8 mouse cellular contexts compared by ENCODE assay signal in the genomic region with DNA sequence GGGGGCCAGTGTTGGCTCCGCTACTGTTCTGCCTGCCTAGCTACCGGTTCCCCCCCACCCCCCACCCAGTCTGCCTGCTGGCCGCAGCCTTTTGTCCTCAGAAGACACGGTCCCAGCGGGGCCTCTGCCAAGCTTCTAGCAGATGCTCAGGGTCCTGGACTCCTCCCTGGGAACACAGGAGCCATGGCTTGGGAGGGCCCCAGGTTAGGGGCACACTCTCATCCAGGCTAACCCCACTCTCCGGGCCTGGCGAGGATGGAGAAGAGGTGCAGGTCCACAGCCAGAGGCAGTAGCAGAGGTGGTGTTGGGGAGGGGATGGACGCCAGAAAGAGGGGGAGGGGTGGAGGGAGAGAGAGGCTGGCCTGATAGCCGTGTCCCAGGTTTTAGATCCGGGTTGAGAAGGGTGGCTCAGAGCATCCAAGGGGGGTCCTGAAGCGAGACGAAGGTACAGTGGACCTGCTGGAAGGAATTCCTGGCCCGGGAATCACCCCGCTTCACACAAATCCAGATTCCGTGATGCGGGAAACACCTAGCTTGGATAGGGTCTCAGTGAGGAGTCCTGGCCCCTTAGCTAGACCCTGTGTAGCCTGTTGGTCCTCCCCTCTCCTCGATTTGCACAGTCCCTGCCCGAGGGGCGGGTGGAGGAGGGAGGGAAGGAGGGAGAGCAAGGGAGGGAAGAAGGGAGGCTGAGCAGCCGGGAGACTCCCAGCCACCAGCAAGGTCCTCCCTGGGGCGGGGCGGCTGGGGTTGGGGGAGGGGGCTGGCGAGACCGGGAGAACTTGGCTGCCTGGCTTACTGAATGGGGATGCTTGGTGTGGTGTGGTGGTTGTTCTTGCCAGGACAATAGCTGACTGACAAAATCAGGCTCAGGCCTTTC. TPM values are rescaled to one million over a fixed set of nuclear protein-coding genes. Genes with fewer than 3 reads are reported as not detected.
DNase-seq lines count a peak whose midpoint lies in the region; ATAC-seq and TF ChIP-seq lines count a peak whose summit lies in the region.

A gene (minus strand): TSS at position 308 of the 877 bp plus-strand sequence.

- peak; percentile 54 for TF ChIP-seq POLR2A in embryonic fibroblast, embryonic 13.5 days (IDR thresholded peaks at IDR 0.05; ENCODE audit: low read depth, low read length)

- DNase-seq in layer of hippocampus, adult 11-12 months (ENCODE audit: low spot score) = peak; percentile 42
- DNase-seq in layer of hippocampus, adult 9-10 months (ENCODE audit: low spot score) = no peak
- DNase-seq in neural tube, embryonic 11.5 days (ENCODE audit: low spot score) = peak; percentile 85
- peak; percentile 51 to 64 for DNase-seq in urinary bladder, postnatal 4 days (ENCODE audit: low spot score in 2 of 2)

- H3K36me3 ChIP-seq in heart, embryonic 11.5 days (ENCODE audit: control insufficient read depth, insufficient read depth, low read length) = no peaks in the 10 kb centered on the region
- no peaks in the 10 kb centered on the region for H3K36me3 ChIP-seq in kidney, embryonic 15.5 days
- no peaks in the 10 kb centered on the region for H3K36me3 ChIP-seq in limb, embryonic 15.5 days
- no peaks in the 10 kb centered on the region for H3K36me3 ChIP-seq in neural tube, embryonic 11.5 days (ENCODE audit: control insufficient read depth, insufficient read depth, low read length)

- no peaks in the 10 kb centered on the region for H3K9me3 ChIP-seq in heart, embryonic 11.5 days (replicated peaks; ENCODE audit: control insufficient read depth, low read length)
- H3K9me3 ChIP-seq in kidney, embryonic 15.5 days (replicated peaks) = no peaks in the 10 kb centered on the region
- H3K9me3 ChIP-seq in limb, embryonic 15.5 days = no peaks in the 10 kb centered on the region
- H3K9me3 ChIP-seq in neural tube, embryonic 11.5 days (ENCODE audit: control insufficient read depth, low read length) = no peaks in the 10 kb centered on the region

- H3K9ac ChIP-seq in heart, embryonic 11.5 days (ENCODE audit: low read depth, low read length) = peak within 1 kb of the TSS; percentile 68
- peak within 1 kb of the TSS; percentile 57 for H3K9ac ChIP-seq in kidney, embryonic 15.5 days
- peak within 1 kb of the TSS; percentile 44 for H3K9ac ChIP-seq in limb, embryonic 15.5 days
- peak within 1 kb of the TSS; percentile 73 for H3K9ac ChIP-seq in neural tube, embryonic 11.5 days (ENCODE audit: low read length)

- peak within 1 kb of the TSS; percentile 66 for H3K4me2 ChIP-seq in heart, embryonic 11.5 days
- H3K4me2 ChIP-seq in kidney, embryonic 15.5 days = peak within 1 kb of the TSS; percentile 66
- peak within 1 kb of the TSS; percentile 53 for H3K4me2 ChIP-seq in limb, embryonic 15.5 days
- H3K4me2 ChIP-seq in neural tube, embryonic 11.5 days (ENCODE audit: low read depth) = peak within 1 kb of the TSS; percentile 48

- WGBS in heart, embryonic 11.5 days (ENCODE audit: insufficient replicate concordance) = 12% methylated on average over 21 of the region's 24 CpGs
- 14% methylated on average over 22 of the region's 24 CpGs for WGBS in kidney, embryonic 15.5 days
- WGBS in limb, embryonic 15.5 days = 20% methylated on average over 19 of the region's 24 CpGs
- WGBS in neural tube, embryonic 11.5 days = 20% methylated on average over 20 of the region's 24 CpGs

- peaks cover 23% of the 10 kb centered on the region for H3K27me3 ChIP-seq in heart, embryonic 11.5 days (ENCODE audit: control insufficient read depth, insufficient read depth, low read length)
- peaks cover 61% of the 10 kb centered on the region for H3K27me3 ChIP-seq in kidney, embryonic 15.5 days
- H3K27me3 ChIP-seq in limb, embryonic 15.5 days = peaks cover 31% of the 10 kb centered on the region; the same call in 1 of the 2 replicates
- peaks cover 26% of the 10 kb centered on the region for H3K27me3 ChIP-seq in neural tube, embryonic 11.5 days (ENCODE audit: control insufficient read depth, insufficient read depth, low read length)

- no peak for TF ChIP-seq CTCF in embryonic fibroblast, embryonic 13.5 days (IDR thresholded peaks at IDR 0.05; ENCODE audit: borderline replicate concordance, insufficient read depth, low read length)

- H3K4me3 ChIP-seq in embryonic fibroblast, embryonic 13.5 days (ENCODE audit: insufficient read depth, low read length) = peak within 1 kb of the TSS; percentile 77
- peak within 1 kb of the TSS; percentile 54 for H3K4me3 ChIP-seq in heart, embryonic 11.5 days (ENCODE audit: low read depth, low read length)
- peak within 1 kb of the TSS; percentile 57 for H3K4me3 ChIP-seq in kidney, embryonic 15.5 days (replicated peaks)
- peak within 1 kb of the TSS; percentile 51 for H3K4me3 ChIP-seq in limb, embryonic 15.5 days
- H3K4me3 ChIP-seq in neural tube, embryonic 11.5 days (ENCODE audit: low read depth, low read length) = peak within 1 kb of the TSS; percentile 47

- no peak within 1 kb of the TSS for H3K27ac ChIP-seq in embryonic fibroblast, embryonic 13.5 days (ENCODE audit: insufficient read depth, low read length)
- no peak within 1 kb of the TSS for H3K27ac ChIP-seq in heart, embryonic 11.5 days (ENCODE audit: low read depth, low read length)
- H3K27ac ChIP-seq in kidney, embryonic 15.5 days = peak within 1 kb of the TSS; percentile 64
- H3K27ac ChIP-seq in limb, embryonic 15.5 days = 0 out of 2 replicates have a peak within 1 kb of the TSS, but pooled peaks have one; percentile 54
- H3K27ac ChIP-seq in neural tube, embryonic 11.5 days (ENCODE audit: low read depth, low read length) = 0 out of 2 replicates have a peak within 1 kb of the TSS, but pooled peaks have one; percentile 60

- H3K4me1 ChIP-seq in embryonic fibroblast, embryonic 13.5 days (ENCODE audit: control insufficient read depth, insufficient read depth, low read length) = no peaks in the 10 kb centered on the region
- H3K4me1 ChIP-seq in heart, embryonic 11.5 days (ENCODE audit: control insufficient read depth, insufficient read depth, low read length) = no peaks in the 10 kb centered on the region; the same call in 1 of the 2 replicates
- H3K4me1 ChIP-seq in kidney, embryonic 15.5 days = peaks cover 10% of the 10 kb centered on the region
- peaks cover 3% of the 10 kb centered on the region; the same call in 1 of the 2 replicates for H3K4me1 ChIP-seq in limb, embryonic 15.5 days
- 0 out of 2 replicates have a peak, but pooled peaks cover 4% of the 10 kb centered on the region for H3K4me1 ChIP-seq in neural tube, embryonic 11.5 days (ENCODE audit: control insufficient read depth, insufficient read depth, low read length)

- peak; percentile 92 for ATAC-seq in heart, embryonic 11.5 days (replicated peaks; ENCODE audit: insufficient number of reproducible peaks, low FRiP score, low TSS enrichment)
- peak; percentile 96 for ATAC-seq in kidney, embryonic 15.5 days (replicated peaks; ENCODE audit: low FRiP score)
- peak; percentile 92 for ATAC-seq in limb, embryonic 15.5 days (ENCODE audit: insufficient number of reproducible peaks, low FRiP score, low TSS enrichment, low read depth)
- ATAC-seq in neural tube, embryonic 11.5 days (ENCODE audit: insufficient read depth, low FRiP score, low TSS enrichment) = peak; percentile 95

RNA-seq across cellular contexts. Expression of the gene that starts here (rescaled TPM):
- polyA plus RNA-seq in embryonic fibroblast, embryonic 13.5 days (2011; ENCODE audit: insufficient read length, low read depth, missing spikeins) = 10.3 and 10.8 TPM in 2 replicates
- 3.0 and 4.2 TPM in 2 replicates for polyA plus RNA-seq in heart, embryonic 11.5 days (2014; fragmentation: Nextera tagmentation; extraction: Ambion mirVana)
- 3.8 and 4.2 TPM in 2 replicates for polyA plus RNA-seq in kidney, embryonic 15.5 days (2015; fragmentation: Nextera tagmentation; extraction: Ambion mirVana)
- 2.3 and 4.3 TPM in 2 replicates for polyA plus RNA-seq in limb, embryonic 15.5 days (2015; fragmentation: Nextera tagmentation; extraction: Ambion mirVana)
- 5.8 and 6.1 TPM in 2 replicates for polyA plus RNA-seq in neural tube, embryonic 11.5 days (2014; fragmentation: Nextera tagmentation; extraction: Ambion mirVana)

Comparison
In these comparisons a context has a peak if more than half of its experiments do, and no peak if none do; other contexts are left out.
1. H3K27ac ChIP-seq: peak in kidney, embryonic 15.5 days (single experiment), limb, embryonic 15.5 days (single experiment) and neural tube, embryonic 11.5 days (single experiment); none in embryonic fibroblast, embryonic 13.5 days (single experiment) and heart, embryonic 11.5 days (single experiment).
2. Peak in every context shown above with its lines, with median percentiles within 50 percentile points of each other: H3K4me3 ChIP-seq, ATAC-seq, H3K4me2 ChIP-seq and H3K9ac ChIP-seq.